Mouse (Mus musculus) MEL (cell line): ENCODE results near the gene Atg9b.

Experiments used
- CTCF ChIP-seq, 3 experiments: IDR thresholded peaks in 2 of 3; conservative IDR thresholded peaks in 1 of 3; 2 replicates each; pipeline ENCODE4 v1.5.1; 2011 to 2012; ENCODE audit warnings: low read length in 3 of 3, low read depth in 2 of 3, mild to moderate bottlenecking in 2 of 3, improper control_type of control experiment in 1 of 3, inconsistent platforms in 1 of 3, mixed read lengths in 1 of 3, moderate library complexity in 1 of 3; ENCODE audit not compliant: control insufficient read depth in 1 of 3, insufficient read depth in 1 of 3, poor library complexity in 1 of 3, severe bottlenecking in 1 of 3
- EP300 ChIP-seq, 2 experiments: IDR thresholded peaks; 2 replicates each; pipeline ENCODE4 v1.6.1; 2011; ENCODE audit warnings: improper control_type of control experiment in 2 of 2, low read length in 2 of 2, low read depth in 1 of 2, mild to moderate bottlenecking in 1 of 2
- GATA1 ChIP-seq: IDR thresholded peaks from 2 replicates; pipeline ENCODE4 v1.6.1; 2011; ENCODE audit warnings: low read depth, low read length, improper control_type of control experiment
- JUND ChIP-seq: IDR thresholded peaks from 2 replicates; pipeline ENCODE4 v1.6.1; 2011; ENCODE audit warnings: low read depth, mild to moderate bottlenecking, improper control_type of control experiment, low read length
- MAFK ChIP-seq: IDR thresholded peaks from 2 replicates; pipeline ENCODE4 v1.6.1; 2011; ENCODE audit warnings: low read depth, mild to moderate bottlenecking, low read length, improper control_type of control experiment, borderline replicate concordance
- POLR2A ChIP-seq, 2 experiments: IDR thresholded peaks; 2 replicates each; pipeline ENCODE4 v1.6.1; 2011 to 2012; ENCODE audit warnings: low read length in 2 of 2, mild to moderate bottlenecking in 2 of 2, control low read depth in 1 of 2, improper control_type of control experiment in 1 of 2, low read depth in 1 of 2, moderate library complexity in 1 of 2; ENCODE audit not compliant: control insufficient read depth in 1 of 2, insufficient read depth in 1 of 2, poor library complexity in 1 of 2

DNA sequence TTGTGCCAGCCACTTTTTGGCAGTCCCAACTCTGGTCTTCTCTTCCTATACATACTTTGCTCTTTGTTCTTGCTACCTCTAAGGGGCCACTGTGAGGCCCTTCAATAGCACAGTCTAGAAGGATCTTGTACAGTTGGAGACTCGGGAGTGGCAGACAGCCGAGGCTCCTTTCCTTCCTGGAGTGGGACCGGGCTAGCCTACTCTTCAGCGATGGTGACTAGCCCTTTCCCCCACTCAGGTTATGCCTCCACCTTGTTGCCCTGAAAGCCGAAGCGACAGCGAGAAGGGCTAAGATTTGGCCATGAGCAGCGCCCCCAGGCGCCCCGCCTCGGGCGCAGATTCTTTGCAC, 35.3 kb upstream of the Atg9b start:
- no peak for TF ChIP-seq EP300 (IDR thresholded peaks at IDR 0.05; ENCODE audit: low read depth in 1 of 2, low read length in 2 of 2)
- TF ChIP-seq JUND, result no peak
- TF ChIP-seq MAFK, result no peak
- no peak for TF ChIP-seq CTCF (IDR thresholded peaks at IDR 0.05 in 2 of 3, conservative IDR thresholded peaks at IDR 0.05 in 1 of 3; ENCODE audit: control insufficient read depth in 1 of 3, insufficient read depth in 1 of 3, low read depth in 2 of 3, low read length in 3 of 3, poor library complexity in 1 of 3, severe bottlenecking in 1 of 3)
- no peak for TF ChIP-seq POLR2A (IDR thresholded peaks at IDR 0.05; ENCODE audit: control insufficient read depth in 1 of 2, insufficient read depth in 1 of 2, low read depth in 1 of 2, low read length in 2 of 2, poor library complexity in 1 of 2)
- no peak for TF ChIP-seq GATA1
